Mouse (Mus musculus) neural tube, embryonic 12.5 days (tissue): ENCODE results near the gene Myo1b. TPM values are rescaled to one million over a fixed set of nuclear protein-coding genes. Genes with fewer than 3 reads are reported as not detected.
A peak's percentile ranks its signal among the peaks of the same experiment; 100 is the strongest.

ENCODE experiments used
- ATAC-seq: fragments of 200-750 bp; cut with Nextera tagmentation; 2 replicates; pipeline ENCODE4 v1.8.0; 2017; ENCODE audit warnings: low read depth, mild to moderate bottlenecking, moderate TSS enrichment, moderate library complexity; ENCODE audit not compliant: low FRiP score
- H3K27ac ChIP-seq: fragments of 300-500 bp; sonication (generic); 2 replicates; pipeline ENCODE4 v1.5.1; 2016
- H3K27me3 ChIP-seq: fragments of 300-500 bp; sonication (generic); replicated peaks from 2 replicates; pipeline ENCODE4 v1.6.1; 2016; ENCODE audit warnings: mild to moderate bottlenecking
- H3K36me3 ChIP-seq: fragments of 300-500 bp; sonication (generic); 2 replicates; pipeline ENCODE4 v1.6.1; 2016; ENCODE audit warnings: mild to moderate bottlenecking
- H3K4me1 ChIP-seq: fragments of 300-500 bp; sonication (generic); 2 replicates; pipeline ENCODE4 v1.6.1; 2016
- H3K4me2 ChIP-seq: fragments of 300-500 bp; sonication (generic); replicated peaks from 2 replicates; pipeline ENCODE4 v1.6.1; 2016; ENCODE audit warnings: mild to moderate bottlenecking
- H3K4me3 ChIP-seq: fragments of 300-500 bp; sonication (generic); 2 replicates; pipeline ENCODE4 v1.5.1; 2016
- H3K9ac ChIP-seq: fragments of 300-500 bp; sonication (generic); 2 replicates; pipeline ENCODE4 v1.6.1; 2016; ENCODE audit warnings: mild to moderate bottlenecking
- H3K9me3 ChIP-seq: fragments of 300-500 bp; sonication (generic); 2 replicates; pipeline ENCODE4 v1.6.1; 2016; ENCODE audit warnings: mild to moderate bottlenecking
- WGBS: fragments of 180-500 bp; shearing (Covaris S2); methylation state at CpG from one replicate; pipeline ENCODE4 v1.1.7; 2016; 5-methylcytosine and 5-hydroxymethylcytosine counted together
- polyA plus RNA-seq: library from polyadenylated mRNA; unstranded; fragments of >200 nt; fragmentation: Nextera tagmentation; extraction: Ambion mirVana; gene quantifications from 2 replicates; pipeline ENCODE4 v1.2.1, GENCODE M21; 2016

Gene Myo1b
- polyA plus RNA-seq = 119 and 128 TPM in 2 replicates

- H3K4me2 ChIP-seq = peak within 1 kb of the TSS; percentile 69
- peak; percentile 82 for ATAC-seq
- under 1% methylated on average over 74 of the region's 79 CpGs for WGBS
- no peaks in the 10 kb centered on the region for H3K9me3 ChIP-seq
- H3K9ac ChIP-seq = peak within 1 kb of the TSS; percentile 95
- no peaks in the 10 kb centered on the region for H3K36me3 ChIP-seq
- H3K27ac ChIP-seq = peak within 1 kb of the TSS; percentile 89
- peaks cover 23% of the 10 kb centered on the region for H3K4me1 ChIP-seq
- H3K27me3 ChIP-seq = no peaks in the 10 kb centered on the region
- peak within 1 kb of the TSS; percentile 71 for H3K4me3 ChIP-seq
These were observed at the start of gene Myo1b for GRCm38 (mm10) chr1:51915576-51916156. TSS of gene Myo1b (minus strand) at chr1:51916071.

- 89% methylated on average over 2 of the region's 2 CpGs for WGBS
- H3K9me3 ChIP-seq = no peaks in the 10 kb centered on the region
- no peak overlapping the region for H3K27ac ChIP-seq
- ATAC-seq = no peak
- H3K27me3 ChIP-seq = no peaks in the 10 kb centered on the region
- no peaks in the 10 kb centered on the region for H3K36me3 ChIP-seq
- no peak overlapping the region for H3K4me2 ChIP-seq
- no peaks in the 10 kb centered on the region for H3K4me1 ChIP-seq
- no peak overlapping the region for H3K4me3 ChIP-seq
- H3K9ac ChIP-seq = no peak overlapping the region
These were observed 48.8 kb upstream of the Myo1b start for GRCm38 (mm10) chr1:51964647-51965046.

DNA sequence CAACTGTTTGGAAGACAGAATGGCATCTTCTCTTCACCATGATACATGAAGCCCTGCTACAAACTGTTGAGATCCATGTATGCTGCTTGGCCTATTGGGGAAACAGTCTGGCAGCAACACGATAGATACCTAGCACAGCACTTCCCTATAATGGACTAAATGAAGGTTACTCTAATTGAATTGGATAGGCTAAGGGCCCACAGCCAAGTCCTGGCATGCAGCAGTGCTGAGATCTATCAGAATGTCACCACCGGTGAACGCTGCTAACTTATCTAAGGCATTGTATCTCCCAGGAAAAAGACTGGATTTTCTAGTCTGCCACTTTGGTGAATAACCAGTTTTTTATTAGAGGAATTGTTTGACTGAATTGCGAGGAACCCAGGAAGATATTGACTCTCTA is 31.2 kb upstream of the Myo1b start:
- no peak for ATAC-seq
- Histone ChIP-seq H3K4me2 (no peak overlapping the region), H3K9me3 (no peaks in the 10 kb centered on the region), H3K4me1 (no peaks in the 10 kb centered on the region), H3K27me3 (no peaks in the 10 kb centered on the region), H3K4me3 (no peak overlapping the region), H3K36me3 (no peaks in the 10 kb centered on the region), H3K27ac (no peak overlapping the region), H3K9ac (no peak overlapping the region)
- 87% methylated on average over 4 of the region's 4 CpGs for WGBS

DNA sequence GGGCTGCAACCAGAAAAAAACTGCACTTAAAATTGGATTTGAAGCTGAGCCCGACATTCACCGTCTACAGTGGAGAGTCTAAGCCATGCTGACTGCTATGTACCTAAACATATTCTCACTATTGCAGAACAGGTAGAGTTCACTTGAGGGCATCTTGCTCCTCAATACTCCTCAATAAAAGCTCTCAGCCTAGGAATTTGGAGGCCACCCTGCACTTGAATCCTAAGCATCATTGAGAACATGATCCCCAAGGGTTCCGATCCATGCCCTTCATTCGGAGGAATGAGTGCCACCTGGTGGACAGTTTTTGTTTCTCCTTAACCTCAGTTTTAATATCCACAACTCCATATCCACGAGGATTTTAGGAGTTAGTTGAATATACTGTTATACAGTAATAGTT is 28.9 kb upstream of the Myo1b start:
- H3K27me3 ChIP-seq = no peaks in the 10 kb centered on the region
- H3K4me3 ChIP-seq = no peak overlapping the region
- no peaks in the 10 kb centered on the region for H3K36me3 ChIP-seq
- no peaks in the 10 kb centered on the region for H3K4me1 ChIP-seq
- H3K4me2 ChIP-seq = no peak overlapping the region
- no peak overlapping the region for H3K27ac ChIP-seq
- no peak overlapping the region for H3K9ac ChIP-seq
- ATAC-seq = peak; percentile 33; the same call in 1 of the 2 replicates
- H3K9me3 ChIP-seq = no peaks in the 10 kb centered on the region
- 42% methylated on average over 5 of the region's 5 CpGs for WGBS

- Histone ChIP-seq H3K4me3 (no peak overlapping the region), H3K4me2 (no peak overlapping the region), H3K27me3 (no peaks in the 10 kb centered on the region), H3K9ac (no peak overlapping the region), H3K4me1 (no peaks in the 10 kb centered on the region), H3K27ac (no peak overlapping the region), H3K36me3 (no peaks in the 10 kb centered on the region), H3K9me3 (no peaks in the 10 kb centered on the region)
- WGBS = 91% methylated on average over 7 of the region's 7 CpGs
- no peak for ATAC-seq
These were observed 22.5 kb upstream of the Myo1b start for GRCm38 (mm10) chr1:51938357-51938756.

GRCm38 (mm10) chr1:51935006-51935405 is 19.1 kb upstream of the Myo1b start:
- Histone ChIP-seq H3K9ac (no peak overlapping the region), H3K27ac (no peak overlapping the region), H3K4me2 (no peak overlapping the region), H3K9me3 (no peaks in the 10 kb centered on the region), H3K4me3 (no peak overlapping the region), H3K36me3 (no peaks in the 10 kb centered on the region), H3K27me3 (no peaks in the 10 kb centered on the region), H3K4me1 (no peaks in the 10 kb centered on the region)
- no peak for ATAC-seq
- 65% methylated on average over 2 of the region's 2 CpGs for WGBS

DNA sequence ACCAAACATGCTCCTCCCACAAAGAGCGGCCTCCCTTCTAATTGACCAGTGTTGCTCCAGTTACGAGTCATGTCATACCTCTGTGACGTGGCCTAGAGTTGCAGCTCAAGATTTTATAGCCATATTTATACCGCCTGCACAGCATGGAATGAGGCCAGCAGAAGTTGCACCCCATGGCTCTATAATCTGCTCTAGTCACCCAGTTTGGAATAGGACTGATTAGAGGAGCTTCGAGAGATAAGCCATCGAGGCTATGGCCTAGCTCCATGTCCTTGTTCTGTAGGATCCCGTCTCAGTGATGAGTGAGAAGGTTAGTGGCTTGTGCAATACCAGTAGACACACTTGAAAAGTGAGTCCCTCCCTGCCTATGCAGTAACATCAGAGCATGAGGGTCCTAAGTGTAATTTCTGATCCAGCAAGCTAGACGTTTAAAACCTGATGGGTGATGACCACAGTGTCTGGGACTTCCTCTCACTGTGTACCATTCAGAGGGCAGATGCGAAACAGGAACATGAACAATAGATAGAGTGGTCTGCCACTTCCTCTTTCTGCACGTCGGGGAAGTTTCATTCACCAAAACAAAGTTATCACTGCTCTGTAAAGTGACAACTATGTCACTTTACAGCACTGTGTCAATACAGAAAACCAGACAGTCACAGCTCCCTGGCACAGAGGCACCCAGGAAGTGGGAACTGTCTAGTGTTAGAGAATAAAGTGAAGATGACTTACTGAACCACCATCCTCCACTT is 18.5 kb upstream of the Myo1b start:
- Histone ChIP-seq H3K9me3 (no peaks in the 10 kb centered on the region), H3K36me3 (no peaks in the 10 kb centered on the region), H3K4me1 (no peaks in the 10 kb centered on the region), H3K27me3 (no peaks in the 10 kb centered on the region), H3K27ac (no peak overlapping the region), H3K4me2 (no peak overlapping the region), H3K9ac (no peak overlapping the region), H3K4me3 (no peak overlapping the region)
- 84% methylated on average over 11 of the region's 11 CpGs for WGBS
- ATAC-seq = no peak

DNA sequence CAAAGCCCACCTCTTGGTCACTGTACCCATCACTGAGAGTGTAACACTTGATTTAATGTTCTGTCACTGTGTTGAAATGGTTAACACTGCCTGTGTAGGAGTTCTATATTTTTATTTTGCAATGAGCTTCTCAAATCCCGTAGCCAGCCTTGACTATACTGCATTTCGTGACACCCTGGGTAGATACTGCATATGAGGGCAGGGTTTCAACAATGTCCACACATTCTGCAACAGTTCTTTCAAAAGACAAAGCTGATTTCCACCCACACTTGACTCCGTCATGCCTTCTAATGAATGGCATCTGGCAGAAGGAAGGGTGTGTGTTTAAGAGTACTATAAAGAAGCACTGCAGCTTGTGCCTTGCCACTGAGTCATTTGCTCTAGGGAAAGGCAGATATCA is 17.0 kb upstream of the Myo1b start:
- Histone ChIP-seq H3K36me3 (no peaks in the 10 kb centered on the region), H3K9ac (no peak overlapping the region), H3K27me3 (no peaks in the 10 kb centered on the region), H3K9me3 (no peaks in the 10 kb centered on the region), H3K4me2 (no peak overlapping the region), H3K27ac (no peak overlapping the region), H3K4me1 (no peaks in the 10 kb centered on the region), H3K4me3 (no peak overlapping the region)
- 78% methylated on average over 3 of the region's 3 CpGs for WGBS
- no peak for ATAC-seq

DNA sequence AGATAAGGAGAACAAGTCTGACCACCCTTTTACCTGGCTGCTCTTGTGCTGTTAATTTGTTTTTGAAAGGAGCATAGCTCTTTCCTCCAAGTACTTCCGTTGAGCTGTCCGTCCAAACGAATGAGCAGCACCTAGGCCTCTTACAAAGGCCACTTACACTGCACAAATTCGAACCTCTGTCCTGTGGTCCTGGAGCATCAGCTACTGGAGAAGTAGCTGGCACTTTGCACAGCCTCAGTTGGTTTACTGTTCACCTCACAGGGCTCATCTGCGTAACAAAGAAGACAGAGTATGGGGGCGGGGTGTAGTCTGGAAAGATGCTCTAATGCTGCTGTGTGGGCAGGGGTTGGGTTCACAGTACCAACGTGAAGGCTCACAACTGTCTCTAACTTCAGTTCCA is 15.7 kb upstream of the Myo1b start:
- Histone ChIP-seq H3K4me1 (no peaks in the 10 kb centered on the region), H3K9ac (no peak overlapping the region), H3K36me3 (no peaks in the 10 kb centered on the region), H3K4me2 (no peak overlapping the region), H3K27me3 (no peaks in the 10 kb centered on the region), H3K9me3 (no peaks in the 10 kb centered on the region), H3K4me3 (no peak overlapping the region), H3K27ac (no peak overlapping the region)
- WGBS = 49% methylated on average over 7 of the region's 7 CpGs
- ATAC-seq = no peak

- ATAC-seq = no peak
- no peak overlapping the region for H3K27ac ChIP-seq
- H3K9me3 ChIP-seq = no peaks in the 10 kb centered on the region
- H3K9ac ChIP-seq = no peak overlapping the region
- H3K4me2 ChIP-seq = no peak overlapping the region
- H3K36me3 ChIP-seq = no peaks in the 10 kb centered on the region
- H3K4me3 ChIP-seq = no peak overlapping the region
- no peaks in the 10 kb centered on the region for H3K4me1 ChIP-seq
- no peaks in the 10 kb centered on the region for H3K27me3 ChIP-seq
- WGBS = 72% methylated on average over 5 of the region's 5 CpGs
These were observed 14.7 kb upstream of the Myo1b start for GRCm38 (mm10) chr1:51930584-51930983.

DNA sequence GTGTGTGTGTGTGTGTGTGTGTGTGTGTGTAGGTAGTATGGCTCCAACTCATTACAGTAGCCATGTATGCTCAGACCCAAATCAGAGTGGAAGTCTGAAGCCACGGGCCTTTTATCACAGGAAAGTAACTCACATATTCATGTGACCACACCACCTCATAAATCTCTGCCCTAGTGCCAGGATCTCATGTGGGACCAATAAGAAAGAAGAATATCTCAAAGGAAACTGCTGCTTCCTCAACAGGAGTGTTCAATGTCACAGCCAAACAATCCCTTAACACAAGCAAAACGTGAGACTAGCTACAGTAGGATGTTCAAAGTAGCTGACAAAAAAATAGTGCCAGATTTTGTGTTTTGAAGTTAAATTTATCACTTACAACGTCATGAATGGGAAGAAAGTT is 13.7 kb upstream of the Myo1b start:
- H3K36me3 ChIP-seq = no peaks in the 10 kb centered on the region
- H3K9ac ChIP-seq = no peak overlapping the region
- H3K4me2 ChIP-seq = no peak overlapping the region
- no peaks in the 10 kb centered on the region for H3K27me3 ChIP-seq
- H3K9me3 ChIP-seq = no peaks in the 10 kb centered on the region
- 70% methylated on average over 3 of the region's 3 CpGs for WGBS
- H3K4me1 ChIP-seq = no peaks in the 10 kb centered on the region
- no peak overlapping the region for H3K4me3 ChIP-seq
- ATAC-seq = no peak
- no peak overlapping the region for H3K27ac ChIP-seq

DNA sequence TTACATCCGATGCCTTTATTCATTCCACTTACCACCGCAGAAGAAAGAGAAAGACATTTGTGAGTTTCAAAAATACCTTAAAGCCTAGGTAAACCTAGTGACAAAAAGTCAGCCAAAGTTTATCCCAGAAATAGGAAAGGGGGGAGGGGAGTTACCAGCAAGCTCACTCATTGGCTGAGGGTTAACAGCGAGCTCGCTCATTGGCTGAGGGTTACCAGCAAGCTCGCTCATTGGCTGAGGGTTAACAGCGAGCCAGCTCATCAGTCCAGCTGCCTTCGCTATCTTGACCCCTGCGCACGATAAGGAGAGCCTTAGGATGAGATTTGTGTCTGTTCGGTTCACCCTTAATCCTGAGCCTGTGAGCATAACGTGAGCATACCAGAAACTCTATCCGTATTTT is 6.9 kb upstream of the Myo1b start:
- peak; percentile 87 for ATAC-seq
- no peaks in the 10 kb centered on the region for H3K4me1 ChIP-seq
- H3K27me3 ChIP-seq = no peaks in the 10 kb centered on the region
- peak overlapping the region; percentile 45 for H3K4me2 ChIP-seq
- H3K4me3 ChIP-seq = no peak overlapping the region
- H3K36me3 ChIP-seq = no peaks in the 10 kb centered on the region
- H3K27ac ChIP-seq = no peak overlapping the region
- 16% methylated on average over 12 of the region's 12 CpGs for WGBS
- no peak overlapping the region for H3K9ac ChIP-seq
- H3K9me3 ChIP-seq = no peaks in the 10 kb centered on the region

DNA sequence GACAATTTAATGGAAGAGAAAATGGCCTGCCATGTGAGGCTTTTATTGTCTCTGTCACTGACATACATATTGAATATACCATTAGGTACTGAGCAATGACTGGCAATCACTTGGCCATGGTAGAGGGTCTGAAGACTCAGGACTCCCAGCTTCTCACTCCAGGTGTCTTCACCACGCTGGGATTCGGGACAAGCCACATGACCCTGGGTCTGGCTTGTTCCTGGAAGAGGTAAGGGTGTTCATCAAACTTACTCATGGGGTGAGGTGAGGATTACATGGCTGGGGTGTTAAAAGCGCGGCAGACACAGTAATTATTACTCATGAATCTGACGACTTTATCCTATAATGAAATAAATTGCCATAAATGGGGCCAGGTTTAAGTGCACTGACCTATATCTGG is 405 bp upstream of the Myo1b start:
- 54% methylated on average over 5 of the region's 5 CpGs for WGBS
- Histone ChIP-seq H3K9ac (peak overlapping the region; percentile 95), H3K27ac (peak overlapping the region; percentile 89; the same call in 1 of the 2 replicates)

More for the DNA sequence above, 405 bp upstream of the Myo1b start:
- Histone ChIP-seq H3K4me3 (peak overlapping the region; percentile 71), H3K9me3 (no peaks in the 10 kb centered on the region), H3K4me1 (peaks cover 20% of the 10 kb centered on the region), H3K4me2 (peak overlapping the region; percentile 69), H3K27me3 (no peaks in the 10 kb centered on the region), H3K36me3 (no peaks in the 10 kb centered on the region)
- peak; percentile 12; the same call in 1 of the 2 replicates for ATAC-seq
